Mouse (Mus musculus): ENCODE measurements around the gene Cotl1. TPM values are rescaled to one million over a fixed set of nuclear protein-coding genes. Genes with fewer than 3 reads are reported as not detected.

The Cotl1 gene
- 94.1 TPM for polyA plus RNA-seq (2014; fragmentation: Illumina TruSeq; extraction: RNeasy Lipid Tissue Mini Kit (QIAGEN cat#74804); ENCODE audit: insufficient read depth, low read depth, low replicate concordance)

DNA sequence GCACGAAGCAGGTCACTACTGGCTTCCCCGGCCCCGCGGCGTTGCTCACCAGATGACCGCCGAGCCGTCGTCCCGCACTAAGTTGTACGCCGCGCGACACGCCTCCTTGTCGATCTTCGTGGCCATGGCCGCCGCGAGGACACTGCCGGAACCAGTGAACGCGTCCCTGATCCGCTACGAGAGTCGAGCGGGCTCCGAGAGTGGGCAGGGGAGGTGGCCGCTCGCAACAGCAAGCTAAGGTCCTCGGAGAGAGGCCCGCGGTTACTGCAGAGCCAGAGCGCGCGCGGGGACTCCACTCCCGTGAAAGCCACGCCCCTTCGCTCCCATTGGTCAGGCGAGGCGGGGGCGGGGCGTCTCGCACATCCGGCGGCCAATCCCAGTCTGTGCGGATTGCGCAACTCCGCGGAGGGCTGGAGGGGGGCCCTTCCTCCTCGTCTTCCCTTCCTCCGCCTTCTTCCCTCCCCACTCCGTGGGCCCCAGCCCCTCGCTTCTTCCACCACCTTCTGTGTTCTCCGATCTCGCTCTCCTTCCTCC, at the start of gene Cotl1:
Gene Cotl1 (minus strand): TSS at position 270 of the 534 bp plus-strand sequence.

DNA sequence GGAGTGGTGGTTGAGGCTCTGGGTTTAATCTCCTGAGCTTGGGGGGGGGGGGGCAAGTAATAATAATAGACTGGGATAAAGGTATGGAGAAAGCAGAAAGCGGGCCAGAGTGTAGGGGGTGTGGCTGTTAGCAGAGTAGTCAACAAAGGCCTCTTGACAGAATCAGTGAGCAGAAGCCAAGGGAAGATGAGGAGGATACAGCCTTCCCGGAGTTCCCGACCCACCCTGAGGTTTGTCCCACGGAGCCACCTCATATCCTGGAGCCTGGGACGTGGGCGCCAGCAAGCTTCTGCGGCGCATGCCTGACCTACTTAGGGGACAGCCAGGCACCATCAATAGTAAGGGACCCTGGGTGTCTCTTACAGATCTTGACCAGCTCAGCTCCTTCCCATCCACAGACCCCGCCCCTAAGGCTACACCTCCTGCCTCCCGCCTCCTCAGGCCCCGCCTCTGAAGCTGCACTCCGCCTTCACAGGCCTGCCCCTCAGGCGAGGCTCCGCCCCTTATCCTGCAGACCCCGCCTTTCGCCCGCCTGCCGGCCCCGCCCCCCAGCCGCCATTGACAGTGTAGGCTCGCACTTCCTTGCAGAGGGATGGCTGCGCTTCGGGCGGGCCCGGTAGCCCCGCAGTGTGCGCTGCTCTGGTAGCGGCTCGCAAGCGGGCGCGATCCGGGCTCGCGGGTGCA, 21.5 kb upstream of the Cotl1 start, which contains the start of gene Klhl36:
Gene Klhl36 (plus strand): TSS at position 561 of the 684 bp plus-strand sequence.

DNA sequence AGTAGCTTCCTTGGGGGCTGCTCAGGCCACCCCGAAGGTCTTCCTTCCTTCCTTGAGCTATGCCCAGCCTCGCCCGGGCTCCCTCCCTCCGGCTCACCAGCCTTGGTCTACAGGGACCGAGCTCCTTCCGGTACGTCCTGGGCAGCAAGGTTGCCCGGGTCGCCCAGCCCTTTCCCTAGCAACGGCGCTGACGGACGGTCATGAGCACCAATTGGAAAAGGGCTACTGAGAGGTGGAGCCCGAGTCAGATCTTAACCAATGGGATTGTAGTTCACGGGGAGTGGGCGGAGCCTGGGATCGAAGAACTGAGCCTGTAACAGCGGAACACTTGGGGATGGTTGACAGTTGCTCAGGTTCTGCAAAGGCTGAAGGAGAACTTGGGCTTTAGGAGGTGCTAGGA, 62.1 kb downstream of the Cotl1 start, which contains the start of gene Tldc1:
Gene Tldc1 (minus strand): TSS at position 154 of the 400 bp plus-strand sequence.

Other genes with a start within 250 kb of the Cotl1 start
- 5.0 TPM for gene Taf1c, start 235.3 kb downstream of the Cotl1 start, polyA plus RNA-seq (2014; fragmentation: Illumina TruSeq; extraction: RNeasy Lipid Tissue Mini Kit (QIAGEN cat#74804); ENCODE audit: insufficient read depth, low read depth, low replicate concordance)
- not detected for gene Adad2, start 227.8 kb downstream of the Cotl1 start, polyA plus RNA-seq (2014; fragmentation: Illumina TruSeq; extraction: RNeasy Lipid Tissue Mini Kit (QIAGEN cat#74804); ENCODE audit: insufficient read depth, low read depth, low replicate concordance)
- gene Kcng4, start 204.9 kb downstream of the Cotl1 start, polyA plus RNA-seq (2014; fragmentation: Illumina TruSeq; extraction: RNeasy Lipid Tissue Mini Kit (QIAGEN cat#74804); ENCODE audit: insufficient read depth, low read depth, low replicate concordance): 0.11 TPM
- gene Wfdc1, start 174.2 kb downstream of the Cotl1 start, polyA plus RNA-seq (2014; fragmentation: Illumina TruSeq; extraction: RNeasy Lipid Tissue Mini Kit (QIAGEN cat#74804); ENCODE audit: insufficient read depth, low read depth, low replicate concordance): 42.1 TPM
- gene Atp2c2, start 140.5 kb downstream of the Cotl1 start, polyA plus RNA-seq (2014; fragmentation: Illumina TruSeq; extraction: RNeasy Lipid Tissue Mini Kit (QIAGEN cat#74804); ENCODE audit: insufficient read depth, low read depth, low replicate concordance): 3.5 TPM
- 5.7 TPM for gene Tldc1, start 62.1 kb downstream of the Cotl1 start, polyA plus RNA-seq (2014; fragmentation: Illumina TruSeq; extraction: RNeasy Lipid Tissue Mini Kit (QIAGEN cat#74804); ENCODE audit: insufficient read depth, low read depth, low replicate concordance)
- gene Klhl36, start 21.7 kb upstream of the Cotl1 start, polyA plus RNA-seq (2014; fragmentation: Illumina TruSeq; extraction: RNeasy Lipid Tissue Mini Kit (QIAGEN cat#74804); ENCODE audit: insufficient read depth, low read depth, low replicate concordance): 4.5 TPM
- 25.2 TPM for gene Usp10, start 69.8 kb upstream of the Cotl1 start, polyA plus RNA-seq (2014; fragmentation: Illumina TruSeq; extraction: RNeasy Lipid Tissue Mini Kit (QIAGEN cat#74804); ENCODE audit: insufficient read depth, low read depth, low replicate concordance)
- 25.6 TPM for gene Gm20388, start 70.3 kb upstream of the Cotl1 start, polyA plus RNA-seq (2014; fragmentation: Illumina TruSeq; extraction: RNeasy Lipid Tissue Mini Kit (QIAGEN cat#74804); ENCODE audit: insufficient read depth, low read depth, low replicate concordance)
- gene Crispld2, start 151.9 kb upstream of the Cotl1 start, polyA plus RNA-seq (2014; fragmentation: Illumina TruSeq; extraction: RNeasy Lipid Tissue Mini Kit (QIAGEN cat#74804); ENCODE audit: insufficient read depth, low read depth, low replicate concordance): 32.0 TPM